Mouse (Mus musculus) MEL (cell line): ENCODE measurements around the gene Tnni1. TPM values are rescaled to one million over a fixed set of nuclear protein-coding genes. Genes with fewer than 3 reads are reported as not detected.

Source experiments
- DNase-seq: peaks from one replicate; pipeline ENCODE4 v3.0.0; 2011; ENCODE audit warnings: low read depth, low spot score
- H3K27ac ChIP-seq: 2 replicates; pipeline ENCODE4 v1.5.1; 2012; ENCODE audit warnings: low read depth, mild to moderate bottlenecking, control low read depth, low read length, moderate library complexity; ENCODE audit not compliant: control insufficient read depth
- H3K27me3 ChIP-seq, 2 experiments: fragments of 150-350 bp in 1 of 2; sonication (generic) in 1 of 2; 2 replicates each; pipeline ENCODE4 v1.6.1; 2012; ENCODE audit warnings: low read length in 2 of 2, mild to moderate bottlenecking in 2 of 2, improper control_type of control experiment in 1 of 2, moderate library complexity in 1 of 2; ENCODE audit not compliant: insufficient read depth in 2 of 2, control insufficient read depth in 1 of 2
- H3K36me3 ChIP-seq, 2 experiments: 2 replicates each; pipeline ENCODE4 v1.6.1; 2012 to 2014; ENCODE audit warnings: low read length in 2 of 2, improper control_type of control experiment in 1 of 2, inconsistent platforms in 1 of 2, mild to moderate bottlenecking in 1 of 2; ENCODE audit not compliant: insufficient read depth in 2 of 2, control insufficient read depth in 1 of 2
- H3K4me1 ChIP-seq, 2 experiments: fragments of 150-350 bp in 1 of 2; sonication (generic) in 1 of 2; 2 replicates each; pipeline ENCODE4 v1.6.1; 2012; ENCODE audit warnings: low read length in 2 of 2, improper control_type of control experiment in 1 of 2, mild to moderate bottlenecking in 1 of 2; ENCODE audit not compliant: insufficient read depth in 2 of 2, control insufficient read depth in 1 of 2
- H3K4me3 ChIP-seq, 2 experiments: fragments of 150-350 bp in 1 of 2; sonication (generic) in 1 of 2; 2 replicates each; pipeline ENCODE4 v1.5.1; 2012; ENCODE audit warnings: low read depth in 2 of 2, low read length in 2 of 2, mild to moderate bottlenecking in 2 of 2, moderate library complexity in 2 of 2, control low read depth in 1 of 2, improper control_type of control experiment in 1 of 2; ENCODE audit not compliant: control insufficient read depth in 1 of 2, insufficient read depth in 1 of 2
- H3K79me2 ChIP-seq: 2 replicates; pipeline ENCODE4 v1.6.1; 2012; ENCODE audit warnings: mild to moderate bottlenecking, low read length, moderate library complexity; ENCODE audit not compliant: control insufficient read depth, poor library complexity, insufficient read depth
- H3K9ac ChIP-seq: 2 replicates; pipeline ENCODE4 v1.6.1; 2012; ENCODE audit warnings: low read depth, mild to moderate bottlenecking, control low read depth, low read length, moderate library complexity; ENCODE audit not compliant: control insufficient read depth, poor library complexity, severe bottlenecking
- H3K9me3 ChIP-seq: fragments of 150-350 bp; sonication (generic); replicated peaks from 2 replicates; pipeline ENCODE4 v1.6.1; 2012; ENCODE audit warnings: mild to moderate bottlenecking, low read length, improper control_type of control experiment, moderate library complexity; ENCODE audit not compliant: insufficient read depth
- BHLHE40 ChIP-seq: IDR thresholded peaks from 2 replicates; pipeline ENCODE4 v1.6.1; 2012; ENCODE audit warnings: low read depth, mild to moderate bottlenecking, inconsistent platforms, low read length, improper control_type of control experiment, borderline replicate concordance
- CHD1 ChIP-seq: IDR thresholded peaks from 2 replicates; pipeline ENCODE4 v1.6.1; 2012; ENCODE audit warnings: low read depth, mild to moderate bottlenecking, inconsistent platforms, low read length, improper control_type of control experiment
- CHD2 ChIP-seq: IDR thresholded peaks from 2 replicates; pipeline ENCODE4 v1.6.1; 2011; ENCODE audit warnings: low read length, improper control_type of control experiment
- CTCF ChIP-seq, 3 experiments: IDR thresholded peaks in 2 of 3; conservative IDR thresholded peaks in 1 of 3; 2 replicates each; pipeline ENCODE4 v1.5.1; 2011 to 2012; ENCODE audit warnings: low read length in 3 of 3, low read depth in 2 of 3, mild to moderate bottlenecking in 2 of 3, improper control_type of control experiment in 1 of 3, inconsistent platforms in 1 of 3, mixed read lengths in 1 of 3, moderate library complexity in 1 of 3; ENCODE audit not compliant: control insufficient read depth in 1 of 3, insufficient read depth in 1 of 3, poor library complexity in 1 of 3, severe bottlenecking in 1 of 3
- E2F4 ChIP-seq: IDR thresholded peaks from 2 replicates; pipeline ENCODE4 v1.6.1; 2011; ENCODE audit warnings: low read depth, low read length, improper control_type of control experiment, borderline replicate concordance
- ELF1 ChIP-seq: IDR thresholded peaks from 2 replicates; pipeline ENCODE4 v1.6.1; 2014; ENCODE audit warnings: low read depth, mild to moderate bottlenecking, inconsistent platforms, low read length, improper control_type of control experiment, moderate library complexity
- EP300 ChIP-seq, 2 experiments: IDR thresholded peaks; 2 replicates each; pipeline ENCODE4 v1.6.1; 2011; ENCODE audit warnings: improper control_type of control experiment in 2 of 2, low read length in 2 of 2, low read depth in 1 of 2, mild to moderate bottlenecking in 1 of 2
- GABPA ChIP-seq: IDR thresholded peaks from 2 replicates; pipeline ENCODE4 v1.6.1; 2012; ENCODE audit warnings: low read depth, mild to moderate bottlenecking, inconsistent platforms, low read length, improper control_type of control experiment, moderate library complexity
- HCFC1 ChIP-seq: IDR thresholded peaks from 2 replicates; pipeline ENCODE4 v1.6.1; 2012; ENCODE audit warnings: low read depth, mild to moderate bottlenecking, inconsistent platforms, low read length, improper control_type of control experiment, moderate library complexity
- KAT2A ChIP-seq: conservative IDR thresholded peaks from 2 replicates; pipeline ENCODE4 v1.6.1; 2012; ENCODE audit warnings: low read depth, low read length, improper control_type of control experiment, inconsistent platforms
- MAFK ChIP-seq: IDR thresholded peaks from 2 replicates; pipeline ENCODE4 v1.6.1; 2011; ENCODE audit warnings: low read depth, mild to moderate bottlenecking, low read length, improper control_type of control experiment, borderline replicate concordance
- MAX ChIP-seq: IDR thresholded peaks from 2 replicates; pipeline ENCODE4 v1.6.1; 2011; ENCODE audit warnings: low read length, improper control_type of control experiment
- MAZ ChIP-seq: IDR thresholded peaks from 2 replicates; pipeline ENCODE4 v1.6.1; 2012; ENCODE audit warnings: low read depth, mild to moderate bottlenecking, inconsistent platforms, low read length, improper control_type of control experiment
- MEF2A ChIP-seq: IDR thresholded peaks from 2 replicates; pipeline ENCODE4 v1.6.1; 2014; ENCODE audit warnings: low read depth, mild to moderate bottlenecking, inconsistent platforms, low read length, improper control_type of control experiment; ENCODE audit not compliant: poor library complexity, insufficient replicate concordance, severe bottlenecking; ENCODE audit errors: extremely low read depth
- MXI1 ChIP-seq: IDR thresholded peaks from 2 replicates; pipeline ENCODE4 v1.6.1; 2011; ENCODE audit warnings: mild to moderate bottlenecking, low read depth, low read length, improper control_type of control experiment
- MYB ChIP-seq: IDR thresholded peaks from 2 replicates; pipeline ENCODE4 v1.6.1; 2011; ENCODE audit warnings: mild to moderate bottlenecking, low read depth, low read length, improper control_type of control experiment
- MYC ChIP-seq: IDR thresholded peaks from 2 replicates; pipeline ENCODE4 v1.6.1; 2011; ENCODE audit warnings: low read depth, mild to moderate bottlenecking, low read length, improper control_type of control experiment, moderate library complexity
- NELFE ChIP-seq: IDR thresholded peaks from 2 replicates; pipeline ENCODE4 v1.6.1; 2011; ENCODE audit warnings: low read depth, low read length, improper control_type of control experiment
- NRF1 ChIP-seq: IDR thresholded peaks from 2 replicates; pipeline ENCODE4 v1.6.1; 2014; ENCODE audit warnings: low read depth, mild to moderate bottlenecking, inconsistent platforms, low read length, improper control_type of control experiment, moderate library complexity; ENCODE audit not compliant: poor library complexity, insufficient read depth, severe bottlenecking
- POLR2A ChIP-seq, 2 experiments: IDR thresholded peaks; 2 replicates each; pipeline ENCODE4 v1.6.1; 2011 to 2012; ENCODE audit warnings: low read length in 2 of 2, mild to moderate bottlenecking in 2 of 2, control low read depth in 1 of 2, improper control_type of control experiment in 1 of 2, low read depth in 1 of 2, moderate library complexity in 1 of 2; ENCODE audit not compliant: control insufficient read depth in 1 of 2, insufficient read depth in 1 of 2, poor library complexity in 1 of 2
- POLR2AphosphoS2 ChIP-seq: IDR thresholded peaks from 2 replicates; pipeline ENCODE4 v1.6.1; 2011; ENCODE audit warnings: low read length, improper control_type of control experiment
- POLR2AphosphoS5 ChIP-seq: IDR thresholded peaks from 2 replicates; pipeline ENCODE4 v1.6.1; 2012; ENCODE audit warnings: low read depth, borderline replicate concordance, mild to moderate bottlenecking, inconsistent platforms, low read length, moderate library complexity, mixed read lengths
- RAD21 ChIP-seq: IDR thresholded peaks from 2 replicates; pipeline ENCODE4 v1.6.1; 2011; ENCODE audit warnings: mild to moderate bottlenecking, low read depth, low read length, improper control_type of control experiment
- RCOR1 ChIP-seq: IDR thresholded peaks from 2 replicates; pipeline ENCODE4 v1.6.1; 2012; ENCODE audit warnings: low read depth, mild to moderate bottlenecking, inconsistent platforms, low read length, improper control_type of control experiment
- SIN3A ChIP-seq: IDR thresholded peaks from 2 replicates; pipeline ENCODE4 v1.6.1; 2012; ENCODE audit warnings: low read length, improper control_type of control experiment, inconsistent platforms
- TAL1 ChIP-seq: IDR thresholded peaks from 2 replicates; pipeline ENCODE4 v1.6.1; 2012; ENCODE audit warnings: mild to moderate bottlenecking, inconsistent platforms, low read length, moderate library complexity, mixed read lengths
- TBP ChIP-seq: IDR thresholded peaks from 2 replicates; pipeline ENCODE4 v1.8.0; 2011; ENCODE audit warnings: low read depth, low read length, improper control_type of control experiment
- TCF12 ChIP-seq: IDR thresholded peaks from 2 replicates; pipeline ENCODE4 v1.6.1; 2014; ENCODE audit warnings: low read depth, mild to moderate bottlenecking, inconsistent platforms, low read length, improper control_type of control experiment, moderate library complexity
- UBTF ChIP-seq: IDR thresholded peaks from 2 replicates; pipeline ENCODE4 v1.6.1; 2012; ENCODE audit warnings: low read depth, mild to moderate bottlenecking, inconsistent platforms, low read length, improper control_type of control experiment, moderate library complexity, borderline replicate concordance; ENCODE audit not compliant: insufficient read depth
- ZKSCAN1 ChIP-seq: IDR thresholded peaks from 2 replicates; pipeline ENCODE4 v1.6.1; 2012; ENCODE audit warnings: low read depth, mild to moderate bottlenecking, inconsistent platforms, low read length, improper control_type of control experiment, moderate library complexity
- ZMIZ1 ChIP-seq: IDR thresholded peaks from 2 replicates; pipeline ENCODE4 v1.6.1; 2012; ENCODE audit warnings: low read depth, mild to moderate bottlenecking, inconsistent platforms, low read length, improper control_type of control experiment, moderate library complexity
- ZNF384 ChIP-seq: IDR thresholded peaks from 2 replicates; pipeline ENCODE4 v1.6.1; 2012; ENCODE audit warnings: low read depth, mild to moderate bottlenecking, inconsistent platforms, low read length, improper control_type of control experiment
- polyA plus RNA-seq, 2 experiments: library from polyadenylated mRNA; stranded (reverse) in 1 of 2; unstranded in 1 of 2; fragments of >175 nt in 1 of 2; fragments of >200 nt in 1 of 2; gene quantifications; 2 replicates each; pipeline versions ENCODE4 v1.2.1 to v1.2.4; 2012; ENCODE audit warnings: low replicate concordance in 2 of 2, low read depth in 1 of 2; ENCODE audit not compliant: insufficient read length in 2 of 2, insufficient read depth in 1 of 2, missing spikeins in 1 of 2
- total RNA-seq: library from RNA; depleted of rRNA; stranded (reverse); fragments of 300-350 nt; gene quantifications from 2 replicates; pipeline ENCODE4 v1.2.3, GENCODE M21; 2012

Gene Tnni1
- total and polyA plus RNA-seq, 3 experiments: 0.15 TPM; not detected in 2

DNA sequence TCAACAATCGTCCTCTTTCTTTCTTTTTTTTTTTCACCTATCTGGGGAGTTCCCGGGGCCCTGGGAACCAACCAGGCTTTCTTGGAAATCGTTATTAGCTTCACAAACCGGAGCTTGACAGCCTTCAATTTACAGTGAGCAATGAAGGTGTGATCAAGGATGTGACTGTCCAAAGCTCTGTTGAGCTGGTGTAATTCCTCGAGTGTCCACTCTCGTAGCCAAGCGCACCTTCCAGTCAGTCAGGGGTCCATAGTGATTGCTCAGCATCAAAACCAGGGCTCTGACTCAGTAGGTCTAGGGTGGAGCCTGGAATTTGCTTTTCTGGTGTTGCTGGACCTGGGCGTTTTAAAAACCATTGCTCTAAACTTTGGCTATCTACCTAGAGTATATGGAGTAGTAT lies 19.0 kb upstream of the Tnni1 start:
- H3K36me3 ChIP-seq: peaks cover 0 to 6% of the 10 kb centered on the region in 2 experiments; a peak in 2 of 4 replicates
- H3K27me3 ChIP-seq: no peaks in the 10 kb centered on the region
- H3K4me1 ChIP-seq: peaks cover 2 to 10% of the 10 kb centered on the region in 2 experiments; a peak in 1 of 4 replicates
- no peak for DNase-seq
- H3K27ac ChIP-seq: no peak overlapping the region
- no peaks in the 10 kb centered on the region for H3K79me2 ChIP-seq
- H3K4me3 ChIP-seq: no peak overlapping the region
- TF ChIP-seq ZMIZ1 (no peak), NRF1 (no peak), MAZ (no peak), TBP (no peak)
- H3K9ac ChIP-seq: no peak overlapping the region
- H3K9me3 ChIP-seq: no peaks in the 10 kb centered on the region

- no peaks in the 10 kb centered on the region for H3K9me3 ChIP-seq
- H3K9ac ChIP-seq: no peak overlapping the region
- H3K27ac ChIP-seq: no peak overlapping the region
- H3K4me3 ChIP-seq: no peak overlapping the region
- peak; percentile 79 for DNase-seq
- peaks cover 6% of the 10 kb centered on the region for H3K79me2 ChIP-seq
- H3K27me3 ChIP-seq: no peaks in the 10 kb centered on the region; a peak in 1 of 4 replicates
- H3K36me3 ChIP-seq: peaks cover 0 to 7% of the 10 kb centered on the region in 2 experiments; a peak in 2 of 4 replicates
- H3K4me1 ChIP-seq: peaks cover 7 to 11% of the 10 kb centered on the region in 2 experiments
- TF ChIP-seq GABPA (no peak), POLR2AphosphoS5 (no peak), POLR2A (IDR thresholded peaks at IDR 0.05; ENCODE audit: control insufficient read depth in 1 of 2, insufficient read depth in 1 of 2, low read depth in 1 of 2, low read length in 2 of 2, poor library complexity in 1 of 2) (no peak), CHD1 (no peak), ELF1 (no peak), MAFK (no peak), TCF12 (peak; percentile 83), ZKSCAN1 (no peak), RAD21 (no peak), RCOR1 (peak; percentile 48; the same call in 1 of the 2 replicates), TAL1 (peak; percentile 90), EP300 (IDR thresholded peaks at IDR 0.05; ENCODE audit: low read depth in 1 of 2, low read length in 2 of 2) (peak in 1 of 2 experiments; percentile 69; a peak in 2 of 4 replicates), CHD2 (no peak), BHLHE40 (no peak), HCFC1 (no peak), MXI1 (peak; percentile 41; the same call in 1 of the 2 replicates), E2F4 (no peak), MYC (peak; percentile 62; the same call in 1 of the 2 replicates), NELFE (no peak), SIN3A (0 out of 2 replicates have a peak, but pooled peaks have one; percentile 24), MAX (no peak; the same call in 1 of the 2 replicates), ZNF384 (no peak), MAZ (no peak), UBTF (no peak), CTCF (IDR thresholded peaks at IDR 0.05 in 2 of 3, conservative IDR thresholded peaks at IDR 0.05 in 1 of 3; ENCODE audit: control insufficient read depth in 1 of 3, insufficient read depth in 1 of 3, low read depth in 2 of 3, low read length in 3 of 3, poor library complexity in 1 of 3, severe bottlenecking in 1 of 3) (no peak), MYB (no peak), MEF2A (no peak), POLR2AphosphoS2 (no peak), KAT2A (no peak)
Observed at GRCm38 (mm10) chr1:135761728-135762127, 17.5 kb upstream of the Tnni1 start.
